Mouse (Mus musculus) retina, embryonic 14.5 days (tissue): ENCODE measurements around the gene Zkscan2.

Experiments used
- DNase-seq: peaks from one replicate; pipeline ENCODE4 v3.0.0-alpha.2; 2015; ENCODE audit warnings: low spot score

The Zkscan2 gene

GRCm38 (mm10) chr7:123442079-123442478 is 58.2 kb downstream of the Zkscan2 start:
- DNase-seq = no peak

- DNase-seq = no peak
Observed at GRCm38 (mm10) chr7:123431206-123431605, 69.0 kb downstream of the Zkscan2 start.

GRCm38 (mm10) chr7:123430411-123430705 is 69.9 kb downstream of the Zkscan2 start:
- no peak for DNase-seq

GRCm38 (mm10) chr7:123429624-123430410 is 70.4 kb downstream of the Zkscan2 start:
- DNase-seq = no peak
